Mouse (Mus musculus): ENCODE results near the gene Alox12. TPM values are rescaled to one million over a fixed set of nuclear protein-coding genes. Genes with fewer than 3 reads are reported as not detected.

The Alox12 gene
- total and polyA plus RNA-seq, 3 experiments: 0.03 TPM; not detected in 2

GRCm38 (mm10) chr11:70265819-70266218 is 10.7 kb upstream of the Alox12 start:
- Histone ChIP-seq H3K36me3 (ENCODE audit: control insufficient read depth in 1 of 2, insufficient read depth in 2 of 2, low read length in 2 of 2) (no peaks in the 10 kb centered on the region), H3K9ac (ENCODE audit: control insufficient read depth, low read depth, low read length, poor library complexity, severe bottlenecking) (no peak overlapping the region), H3K79me2 (ENCODE audit: control insufficient read depth, insufficient read depth, low read length, poor library complexity) (no peaks in the 10 kb centered on the region), H3K27me3 (ENCODE audit: control insufficient read depth in 1 of 2, insufficient read depth in 2 of 2, low read length in 2 of 2) (peaks cover 6 to 20% of the 10 kb centered on the region in 2 experiments), H3K9me3 (replicated peaks; ENCODE audit: insufficient read depth, low read length) (no peaks in the 10 kb centered on the region), H3K4me1 (ENCODE audit: control insufficient read depth in 1 of 2, insufficient read depth in 2 of 2, low read length in 2 of 2) (0 out of 4 replicates have a peak, but pooled peaks cover 0 to 2% of the 10 kb centered on the region in 2 experiments), H3K4me3 (ENCODE audit: control insufficient read depth in 1 of 2, insufficient read depth in 1 of 2, low read depth in 2 of 2, low read length in 2 of 2) (no peak overlapping the region), H3K27ac (ENCODE audit: control insufficient read depth, low read depth, low read length) (no peak overlapping the region)
- TF ChIP-seq MXI1 (IDR thresholded peaks at IDR 0.05; ENCODE audit: low read depth, low read length): no peak
- TF ChIP-seq GATA1 (IDR thresholded peaks at IDR 0.05; ENCODE audit: low read depth, low read length): no peak
- TF ChIP-seq TBP (IDR thresholded peaks at IDR 0.05; ENCODE audit: low read depth, low read length): no peak
- TF ChIP-seq POLR2AphosphoS2 (IDR thresholded peaks at IDR 0.05; ENCODE audit: low read length): no peak
- TF ChIP-seq MAZ (IDR thresholded peaks at IDR 0.05; ENCODE audit: low read depth, low read length): no peak
- TF ChIP-seq CHD2 (IDR thresholded peaks at IDR 0.05; ENCODE audit: low read length): no peak
- TF ChIP-seq MAFK (IDR thresholded peaks at IDR 0.05; ENCODE audit: borderline replicate concordance, low read depth, low read length): no peak
- TF ChIP-seq SMC3 (IDR thresholded peaks at IDR 0.05; ENCODE audit: low read depth, low read length): no peak
- TF ChIP-seq ZC3H11A (IDR thresholded peaks at IDR 0.05; ENCODE audit: low read depth, low read length): no peak
- TF ChIP-seq ZNF384 (IDR thresholded peaks at IDR 0.05; ENCODE audit: low read depth, low read length): no peak
- no peak for TF ChIP-seq MAX (IDR thresholded peaks at IDR 0.05; ENCODE audit: low read length)
- TF ChIP-seq ZKSCAN1 (IDR thresholded peaks at IDR 0.05; ENCODE audit: low read depth, low read length): no peak
- no peak for TF ChIP-seq HCFC1 (IDR thresholded peaks at IDR 0.05; ENCODE audit: low read depth, low read length)
- TF ChIP-seq RAD21 (IDR thresholded peaks at IDR 0.05; ENCODE audit: low read depth, low read length): no peak
- no peak for TF ChIP-seq CHD1 (IDR thresholded peaks at IDR 0.05; ENCODE audit: low read depth, low read length)
- no peak for TF ChIP-seq TCF12 (IDR thresholded peaks at IDR 0.05; ENCODE audit: low read depth, low read length)
- no peak for TF ChIP-seq MYC (IDR thresholded peaks at IDR 0.05; ENCODE audit: low read depth, low read length)
- no peak for TF ChIP-seq POLR2A (IDR thresholded peaks at IDR 0.05; ENCODE audit: control insufficient read depth in 1 of 2, insufficient read depth in 1 of 2, low read depth in 1 of 2, low read length in 2 of 2, poor library complexity in 1 of 2)
- no peak for TF ChIP-seq E2F4 (IDR thresholded peaks at IDR 0.05; ENCODE audit: borderline replicate concordance, low read depth, low read length)
- no peak for TF ChIP-seq NELFE (IDR thresholded peaks at IDR 0.05; ENCODE audit: low read depth, low read length)
- DNase-seq (ENCODE audit: low read depth, low spot score): no peak

- TF ChIP-seq TCF12 (IDR thresholded peaks at IDR 0.05; ENCODE audit: low read depth, low read length): no peak
- 0 out of 2 replicates have a peak, but pooled peaks have one; percentile 12 for TF ChIP-seq GATA1 (IDR thresholded peaks at IDR 0.05; ENCODE audit: low read depth, low read length)
- Histone ChIP-seq H3K79me2 (ENCODE audit: control insufficient read depth, insufficient read depth, low read length, poor library complexity) (no peaks in the 10 kb centered on the region), H3K27ac (ENCODE audit: control insufficient read depth, low read depth, low read length) (no peak overlapping the region), H3K9ac (ENCODE audit: control insufficient read depth, low read depth, low read length, poor library complexity, severe bottlenecking) (no peak overlapping the region), H3K27me3 (ENCODE audit: control insufficient read depth in 1 of 2, insufficient read depth in 2 of 2, low read length in 2 of 2) (peaks cover 9 to 23% of the 10 kb centered on the region in 2 experiments), H3K4me3 (ENCODE audit: control insufficient read depth in 1 of 2, insufficient read depth in 1 of 2, low read depth in 2 of 2, low read length in 2 of 2) (no peak overlapping the region), H3K4me1 (ENCODE audit: control insufficient read depth in 1 of 2, insufficient read depth in 2 of 2, low read length in 2 of 2) (0 out of 4 replicates have a peak, but pooled peaks cover 0 to 2% of the 10 kb centered on the region in 2 experiments), H3K9me3 (replicated peaks; ENCODE audit: insufficient read depth, low read length) (no peaks in the 10 kb centered on the region), H3K36me3 (ENCODE audit: control insufficient read depth in 1 of 2, insufficient read depth in 2 of 2, low read length in 2 of 2) (no peaks in the 10 kb centered on the region)
- DNase-seq (ENCODE audit: low read depth, low spot score): peak; percentile 58
Observed at GRCm38 (mm10) chr11:70265252-70265651, 10.1 kb upstream of the Alox12 start.
